Mouse (Mus musculus): ENCODE results near the gene Nfib. TPM values are rescaled to one million over a fixed set of nuclear protein-coding genes. Genes with fewer than 3 reads are reported as not detected.
A peak's percentile ranks its signal among the peaks of the same experiment; 100 is the strongest.

Gene Nfib
- polyA plus RNA-seq, 1 experiment from 2014 or later, result 113 TPM

DNA sequence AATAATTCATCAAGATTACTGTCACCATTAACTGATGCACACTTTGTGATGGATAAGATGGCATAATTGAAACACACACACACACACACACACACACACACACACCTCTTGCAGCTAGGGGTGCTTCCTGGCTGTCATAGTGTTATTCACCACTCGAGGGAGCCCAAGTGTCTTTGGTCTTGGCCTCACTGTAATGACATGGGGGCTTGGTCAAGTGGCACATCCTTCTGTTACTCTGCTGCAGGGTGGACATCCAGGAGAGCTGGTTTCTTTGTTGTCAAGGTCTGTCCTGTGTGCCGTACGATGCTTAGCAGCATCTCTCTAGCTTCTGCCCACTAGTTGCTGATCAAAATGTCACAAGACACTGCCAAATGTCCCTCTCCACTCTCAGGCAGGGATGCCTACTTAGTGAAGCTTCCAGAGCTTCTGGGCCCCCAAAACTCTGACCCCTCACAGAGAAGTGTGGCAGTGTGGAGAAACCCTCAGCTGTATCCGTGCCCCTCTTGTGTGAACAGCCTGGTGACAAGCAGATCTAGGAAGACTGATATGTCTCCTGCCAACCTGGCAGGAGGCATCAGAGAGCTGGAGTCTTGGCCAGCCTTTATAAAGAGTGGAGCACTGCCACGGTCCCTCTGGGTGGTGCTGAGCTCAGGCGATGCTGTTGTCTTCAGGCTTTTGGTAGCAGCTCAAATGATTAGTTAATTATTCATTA lies 62.4 kb downstream of the Nfib start:
- Histone ChIP-seq H3K4me3 (no peak overlapping the region), H3K4me2 (no peak overlapping the region), H3K9me3 (no peaks in the 10 kb centered on the region), H3K9ac (no peak overlapping the region), H3K4me1 (0 out of 2 replicates have a peak, but pooled peaks cover 2% of the 10 kb centered on the region), H3K36me3 (no peaks in the 10 kb centered on the region), H3K27me3 (no peaks in the 10 kb centered on the region), H3K27ac (no peak overlapping the region)
- no peak for ATAC-seq (ENCODE audit: insufficient number of reproducible peaks, low FRiP score, low TSS enrichment, low read depth)
- 61% methylated on average over 6 of the region's 6 CpGs for WGBS

DNA sequence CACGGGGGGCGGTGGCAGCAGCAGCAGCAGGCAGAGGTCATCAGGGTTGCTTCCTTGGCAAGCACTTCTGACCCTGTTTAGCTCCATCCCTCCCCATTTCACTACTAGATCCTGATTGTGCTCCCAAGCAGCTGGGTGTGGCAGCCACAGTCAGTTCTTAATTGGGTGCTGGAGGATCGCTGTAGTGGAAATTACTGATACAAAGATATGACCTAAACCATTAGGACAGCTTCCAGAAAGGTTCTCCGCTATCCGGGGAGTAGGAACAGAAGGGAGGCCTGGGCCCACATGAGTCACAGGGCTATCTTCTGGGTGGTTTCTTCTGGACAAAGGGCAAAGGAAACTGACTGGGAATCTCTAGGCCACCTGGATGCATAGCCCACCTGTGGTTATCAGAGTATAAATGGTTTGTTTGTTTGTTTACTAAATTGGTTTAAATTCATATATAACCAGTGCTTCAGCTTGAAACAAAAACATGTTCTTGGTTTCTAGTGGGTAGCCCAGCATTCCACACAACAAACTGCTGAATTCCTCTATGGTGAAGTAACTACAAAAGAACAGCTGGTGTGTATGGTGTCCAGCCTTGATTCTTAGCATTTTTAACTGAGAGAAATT lies 64.4 kb downstream of the Nfib start:
- no peak overlapping the region for H3K9ac ChIP-seq
- H3K9me3 ChIP-seq, result no peaks in the 10 kb centered on the region
- no peak overlapping the region for H3K27ac ChIP-seq
- no peaks in the 10 kb centered on the region for H3K36me3 ChIP-seq
- ATAC-seq (ENCODE audit: insufficient number of reproducible peaks, low FRiP score, low TSS enrichment, low read depth), result no peak
- 76% methylated on average over 5 of the region's 5 CpGs for WGBS
- H3K4me3 ChIP-seq, result no peak overlapping the region
- no peak overlapping the region for H3K4me2 ChIP-seq
- H3K4me1 ChIP-seq, result 0 out of 2 replicates have a peak, but pooled peaks cover 2% of the 10 kb centered on the region
- H3K27me3 ChIP-seq, result no peaks in the 10 kb centered on the region

- 95% methylated on average over 9 of the region's 9 CpGs for WGBS
- Histone ChIP-seq H3K27ac (no peak overlapping the region), H3K27me3 (no peaks in the 10 kb centered on the region), H3K9me3 (no peaks in the 10 kb centered on the region), H3K4me1 (no peaks in the 10 kb centered on the region), H3K4me3 (no peak overlapping the region), H3K36me3 (no peaks in the 10 kb centered on the region), H3K4me2 (no peak overlapping the region), H3K9ac (no peak overlapping the region)
- no peak for ATAC-seq (ENCODE audit: insufficient number of reproducible peaks, low FRiP score, low TSS enrichment, low read depth)
Measured at GRCm38 (mm10) chr4:82638251-82638650, 67.3 kb downstream of the Nfib start.

- Histone ChIP-seq H3K4me3 (no peak overlapping the region), H3K27me3 (no peaks in the 10 kb centered on the region), H3K27ac (no peak overlapping the region), H3K4me2 (no peak overlapping the region), H3K36me3 (no peaks in the 10 kb centered on the region), H3K4me1 (no peaks in the 10 kb centered on the region), H3K9ac (no peak overlapping the region), H3K9me3 (no peaks in the 10 kb centered on the region)
- ATAC-seq (ENCODE audit: insufficient number of reproducible peaks, low FRiP score, low TSS enrichment, low read depth), result no peak
- WGBS, result 85% methylated on average over 4 of the region's 4 CpGs
Measured at GRCm38 (mm10) chr4:82637633-82638032, 67.9 kb downstream of the Nfib start.

GRCm38 (mm10) chr4:82636658-82637057 lies 68.9 kb downstream of the Nfib start:
- Histone ChIP-seq H3K9me3 (no peaks in the 10 kb centered on the region), H3K9ac (no peak overlapping the region), H3K4me3 (no peak overlapping the region), H3K4me2 (no peak overlapping the region), H3K36me3 (no peaks in the 10 kb centered on the region), H3K4me1 (no peaks in the 10 kb centered on the region), H3K27me3 (no peaks in the 10 kb centered on the region), H3K27ac (no peak overlapping the region)
- ATAC-seq (ENCODE audit: insufficient number of reproducible peaks, low FRiP score, low TSS enrichment, low read depth), result no peak
- 65% methylated on average over 5 of the region's 5 CpGs for WGBS

DNA sequence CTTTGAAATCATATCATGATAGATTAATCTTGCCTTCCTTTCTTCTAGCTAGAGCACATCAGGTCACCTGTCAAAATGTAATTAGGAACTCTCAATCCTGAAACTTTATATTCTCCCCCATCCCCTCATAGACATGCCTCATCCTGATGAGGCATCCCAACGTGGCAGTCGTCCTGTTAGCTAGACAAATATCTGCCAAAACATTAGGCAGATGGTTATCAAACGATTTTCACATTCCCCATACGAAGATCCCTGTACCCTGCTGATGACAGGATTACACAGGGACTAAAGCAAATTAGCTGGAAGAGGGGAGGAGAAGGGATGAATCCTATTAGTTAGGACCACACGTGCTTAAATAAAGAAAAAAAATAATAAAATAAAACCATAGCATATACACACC lies 69.7 kb downstream of the Nfib start:
- no peaks in the 10 kb centered on the region for H3K27me3 ChIP-seq
- ATAC-seq (ENCODE audit: insufficient number of reproducible peaks, low FRiP score, low TSS enrichment, low read depth), result no peak
- WGBS, result 59% methylated on average over 5 of the region's 5 CpGs
- no peaks in the 10 kb centered on the region for H3K36me3 ChIP-seq
- H3K9me3 ChIP-seq, result no peaks in the 10 kb centered on the region
- no peak overlapping the region for H3K4me2 ChIP-seq
- no peak overlapping the region for H3K4me3 ChIP-seq
- H3K9ac ChIP-seq, result no peak overlapping the region
- no peak overlapping the region for H3K27ac ChIP-seq
- no peaks in the 10 kb centered on the region for H3K4me1 ChIP-seq

GRCm38 (mm10) chr4:82635118-82635517 lies 70.4 kb downstream of the Nfib start:
- Histone ChIP-seq H3K4me3 (no peak overlapping the region), H3K27me3 (no peaks in the 10 kb centered on the region), H3K4me1 (no peaks in the 10 kb centered on the region), H3K27ac (no peak overlapping the region), H3K36me3 (no peaks in the 10 kb centered on the region), H3K4me2 (no peak overlapping the region), H3K9me3 (no peaks in the 10 kb centered on the region), H3K9ac (no peak overlapping the region)
- no peak for ATAC-seq (ENCODE audit: insufficient number of reproducible peaks, low FRiP score, low TSS enrichment, low read depth)
- 90% methylated on average over 11 of the region's 11 CpGs for WGBS

GRCm38 (mm10) chr4:82634365-82634764 lies 71.2 kb downstream of the Nfib start:
- WGBS, result 35% methylated on average over 7 of the region's 7 CpGs
- ATAC-seq (ENCODE audit: insufficient number of reproducible peaks, low FRiP score, low TSS enrichment, low read depth), result no peak
- no peaks in the 10 kb centered on the region for H3K36me3 ChIP-seq
- H3K9ac ChIP-seq, result no peak overlapping the region
- no peak overlapping the region for H3K4me2 ChIP-seq
- no peak overlapping the region for H3K4me3 ChIP-seq
- H3K4me1 ChIP-seq, result no peaks in the 10 kb centered on the region
- H3K27ac ChIP-seq, result no peak overlapping the region
- no peaks in the 10 kb centered on the region for H3K27me3 ChIP-seq
- H3K9me3 ChIP-seq, result no peaks in the 10 kb centered on the region

GRCm38 (mm10) chr4:82624285-82625045 lies 81.1 kb downstream of the Nfib start:
- Histone ChIP-seq H3K9ac (no peak overlapping the region), H3K27ac (0 out of 2 replicates have a peak overlapping the region, but pooled peaks have one; percentile 24), H3K36me3 (no peaks in the 10 kb centered on the region), H3K4me3 (no peak overlapping the region), H3K4me2 (no peak overlapping the region), H3K27me3 (no peaks in the 10 kb centered on the region), H3K4me1 (peaks cover 23% of the 10 kb centered on the region), H3K9me3 (no peaks in the 10 kb centered on the region)
- ATAC-seq (ENCODE audit: insufficient number of reproducible peaks, low FRiP score, low TSS enrichment, low read depth), result no peak
- 78% methylated on average over 8 of the region's 8 CpGs for WGBS

DNA sequence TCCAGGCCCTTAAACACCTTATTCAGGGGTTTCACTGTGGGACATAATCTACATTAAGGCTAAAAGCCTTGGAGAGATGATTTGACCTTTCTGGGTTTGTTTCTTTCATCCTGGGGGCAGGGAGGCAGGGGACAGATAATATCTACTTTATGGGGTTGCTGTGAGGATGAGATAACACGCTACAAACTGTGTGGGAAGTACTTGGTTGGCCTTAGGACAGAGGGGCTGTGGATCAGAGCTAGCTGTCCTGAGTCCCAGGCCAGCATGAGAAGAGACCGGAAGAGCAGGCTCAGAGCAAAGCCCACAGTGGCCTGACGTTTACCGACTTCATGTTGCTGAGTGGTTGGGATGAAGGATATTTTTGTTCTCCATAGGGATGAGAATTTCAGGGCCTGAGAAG lies 81.7 kb downstream of the Nfib start:
- Histone ChIP-seq H3K36me3 (no peaks in the 10 kb centered on the region), H3K9me3 (no peaks in the 10 kb centered on the region), H3K4me2 (no peak overlapping the region), H3K4me1 (peaks cover 23% of the 10 kb centered on the region), H3K27me3 (no peaks in the 10 kb centered on the region), H3K27ac (peak overlapping the region; percentile 82), H3K9ac (no peak overlapping the region), H3K4me3 (no peak overlapping the region)
- ATAC-seq (ENCODE audit: insufficient number of reproducible peaks, low FRiP score, low TSS enrichment, low read depth), result no peak
- WGBS, result 65% methylated on average over 4 of the region's 4 CpGs

DNA sequence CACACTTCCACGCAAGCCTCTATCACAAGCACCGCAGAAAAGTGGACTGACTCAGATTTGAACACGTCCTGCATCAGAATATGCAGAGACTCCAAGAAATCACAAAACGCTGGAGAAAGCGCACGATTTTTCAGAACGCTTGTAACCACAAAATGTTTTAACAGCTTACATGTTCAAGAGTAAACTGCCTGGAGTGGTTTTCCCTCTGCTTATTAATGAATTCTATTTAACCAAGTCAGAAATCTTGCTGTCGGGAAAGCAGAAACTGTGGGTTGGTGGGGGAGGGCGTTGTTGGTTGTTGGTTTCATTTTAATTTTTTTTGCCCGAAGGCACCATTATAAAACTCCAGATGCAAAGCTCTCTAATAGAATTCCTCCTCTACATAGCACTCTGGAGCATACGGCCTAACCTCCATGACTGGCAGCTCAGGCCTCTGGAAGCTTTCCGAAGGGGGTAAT lies 82.4 kb downstream of the Nfib start:
- H3K4me1 ChIP-seq, result peaks cover 23% of the 10 kb centered on the region
- no peak overlapping the region for H3K4me2 ChIP-seq

DNA sequence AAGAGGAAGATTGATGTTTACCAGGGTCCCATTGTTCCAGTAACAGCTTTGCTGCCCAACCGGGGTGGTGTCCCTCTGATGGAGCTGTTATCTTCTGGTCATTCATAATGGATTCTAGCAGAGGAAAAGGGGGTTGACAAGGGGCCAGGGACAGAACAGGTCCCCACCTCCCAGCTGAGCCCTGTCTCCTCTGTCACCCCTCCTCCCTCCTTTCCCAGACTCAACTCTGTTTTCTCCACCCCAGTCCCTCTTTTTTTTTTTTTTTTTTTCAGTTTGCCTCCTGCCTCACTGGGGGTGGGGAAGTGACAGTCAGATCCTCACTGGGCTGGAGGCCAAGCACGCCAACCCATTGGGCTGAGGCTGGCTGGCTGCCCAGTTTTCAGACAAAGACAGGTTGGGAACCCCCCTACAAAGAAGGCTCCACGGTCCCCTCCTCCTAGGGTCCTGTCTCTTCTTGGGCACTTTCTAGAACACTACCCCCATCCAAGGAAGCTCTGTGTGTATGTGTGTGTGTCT lies 83.2 kb downstream of the Nfib start:
- Histone ChIP-seq H3K4me3 (no peak overlapping the region), H3K27ac (peak overlapping the region; percentile 82), H3K36me3 (no peaks in the 10 kb centered on the region), H3K4me2 (no peak overlapping the region), H3K4me1 (peaks cover 23% of the 10 kb centered on the region), H3K9me3 (no peaks in the 10 kb centered on the region), H3K9ac (no peak overlapping the region), H3K27me3 (no peaks in the 10 kb centered on the region)
- ATAC-seq (ENCODE audit: insufficient number of reproducible peaks, low FRiP score, low TSS enrichment, low read depth), result peak; percentile 52; the same call in 1 of the 2 replicates
- WGBS, result 3% methylated on average over 3 of the region's 3 CpGs

More for the DNA sequence above, 82.4 kb downstream of the Nfib start:
- no peaks in the 10 kb centered on the region for H3K9me3 ChIP-seq
- WGBS, result 32% methylated on average over 12 of the region's 12 CpGs
- peak overlapping the region; percentile 82 for H3K27ac ChIP-seq
- no peaks in the 10 kb centered on the region for H3K36me3 ChIP-seq
- H3K4me3 ChIP-seq, result no peak overlapping the region
- no peak for ATAC-seq (ENCODE audit: insufficient number of reproducible peaks, low FRiP score, low TSS enrichment, low read depth)
- no peak overlapping the region for H3K9ac ChIP-seq
- H3K27me3 ChIP-seq, result no peaks in the 10 kb centered on the region

Data from limb, embryonic 15.5 days (tissue).